Mouse (Mus musculus) neural tube, embryonic 11.5 days (tissue): ENCODE measurements around the gene Tm7sf2. TPM values are rescaled to one million over a fixed set of nuclear protein-coding genes. Genes with fewer than 3 reads are reported as not detected.

Source experiments
- ATAC-seq: fragments of 200-750 bp; cut with Nextera tagmentation; 2 replicates; pipeline ENCODE4 v1.8.0; 2017; ENCODE audit warnings: moderate number of reproducible peaks, mild to moderate bottlenecking, moderate TSS enrichment, moderate library complexity; ENCODE audit not compliant: insufficient read depth, low FRiP score, low TSS enrichment
- DNase-seq: peaks from one replicate; pipeline ENCODE4 v3.0.0-alpha.2; 2015; ENCODE audit warnings: low spot score
- H3K27ac ChIP-seq: fragments of 300-500 bp; sonication (generic); 2 replicates; pipeline ENCODE4 v1.5.1; 2014; ENCODE audit warnings: low read depth, mild to moderate bottlenecking, low read length
- H3K27me3 ChIP-seq: fragments of 300-500 bp; sonication (generic); 2 replicates; pipeline ENCODE4 v1.6.1; 2014; ENCODE audit warnings: mild to moderate bottlenecking, low read length, mixed read lengths; ENCODE audit not compliant: control insufficient read depth, insufficient read depth
- H3K36me3 ChIP-seq: fragments of 300-500 bp; sonication (generic); 2 replicates; pipeline ENCODE4 v1.6.1; 2014; ENCODE audit warnings: mild to moderate bottlenecking, low read length, moderate library complexity, mixed read lengths; ENCODE audit not compliant: control insufficient read depth, insufficient read depth
- H3K4me1 ChIP-seq: fragments of 300-500 bp; sonication (generic); 2 replicates; pipeline ENCODE4 v1.6.1; 2014; ENCODE audit warnings: low read length, mixed read lengths; ENCODE audit not compliant: control insufficient read depth, insufficient read depth
- H3K4me2 ChIP-seq: fragments of 300-500 bp; sonication (generic); 2 replicates; pipeline ENCODE4 v1.6.1; 2014; ENCODE audit warnings: low read depth, mild to moderate bottlenecking, moderate library complexity
- H3K4me3 ChIP-seq: fragments of 300-500 bp; sonication (generic); 2 replicates; pipeline ENCODE4 v1.5.1; 2014; ENCODE audit warnings: low read depth, low read length
- H3K9ac ChIP-seq: fragments of 300-500 bp; sonication (generic); 2 replicates; pipeline ENCODE4 v1.6.1; 2014; ENCODE audit warnings: mild to moderate bottlenecking, low read length
- H3K9me3 ChIP-seq: fragments of 300-500 bp; sonication (generic); 2 replicates; pipeline ENCODE4 v1.6.1; 2016; ENCODE audit warnings: low read length; ENCODE audit not compliant: control insufficient read depth
- WGBS: fragments of 180-500 bp; shearing (Covaris S2); extraction: QIAGEN DNeasy Blood & Tissue Kit; methylation state at CpG from one replicate; pipeline ENCODE4 v1.1.7; 2014; 5-methylcytosine and 5-hydroxymethylcytosine counted together
- polyA plus RNA-seq: library from polyadenylated mRNA; unstranded; fragments of >200 nt; fragmentation: Nextera tagmentation; extraction: Ambion mirVana; gene quantifications from 2 replicates; pipeline ENCODE4 v1.2.1, GENCODE M21; 2014

Gene Tm7sf2
- polyA plus RNA-seq: 39.6 and 42.9 TPM in 2 replicates

- Histone ChIP-seq H3K4me2 (peak within 1 kb of the TSS; percentile 70), H3K27me3 (no peaks in the 10 kb centered on the region), H3K36me3 (peaks cover 2% of the 10 kb centered on the region; the same call in 1 of the 2 replicates), H3K9me3 (no peaks in the 10 kb centered on the region), H3K9ac (peak within 1 kb of the TSS; percentile 49), H3K4me1 (peaks cover 14% of the 10 kb centered on the region), H3K4me3 (peak within 1 kb of the TSS; percentile 52), H3K27ac (peak within 1 kb of the TSS; percentile 83)
- DNase-seq (peak; percentile 93), ATAC-seq (peak; percentile 89)
- WGBS: 8% methylated on average over 33 of the region's 33 CpGs
Measured at GRCm38 (mm10) chr19:6067724-6068415, at the start of gene Tm7sf2. Gene Tm7sf2 (minus strand): TSS chr19:6068373.

- Histone ChIP-seq H3K36me3 (peaks cover 11% of the 10 kb centered on the region), H3K27ac (peak overlapping the region; percentile 94), H3K4me1 (peaks cover 7% of the 10 kb centered on the region; the same call in 1 of the 2 replicates), H3K4me2 (peak overlapping the region; percentile 92), H3K27me3 (no peaks in the 10 kb centered on the region), H3K9ac (peak overlapping the region; percentile 87), H3K4me3 (peak overlapping the region; percentile 81), H3K9me3 (no peaks in the 10 kb centered on the region)
- WGBS: 6% methylated on average over 32 of the region's 32 CpGs
- no peak; the same call in 1 of the 2 replicates for ATAC-seq
- DNase-seq: no peak
Measured at GRCm38 (mm10) chr19:6117346-6117985, 49.3 kb upstream of the Tm7sf2 start.

- H3K4me1 ChIP-seq: peaks cover 7% of the 10 kb centered on the region; the same call in 1 of the 2 replicates
- no peaks in the 10 kb centered on the region for H3K9me3 ChIP-seq
- no peak overlapping the region for H3K4me3 ChIP-seq
- no peak overlapping the region for H3K27ac ChIP-seq
- no peaks in the 10 kb centered on the region for H3K27me3 ChIP-seq
- DNase-seq: no peak
- no peak for ATAC-seq
- WGBS: 93% methylated on average over 15 of the region's 15 CpGs
- peak overlapping the region; percentile 6; the same call in 1 of the 2 replicates for H3K9ac ChIP-seq
- 0 out of 2 replicates have a peak overlapping the region, but pooled peaks have one; percentile 0 for H3K4me2 ChIP-seq
- peaks cover 11% of the 10 kb centered on the region for H3K36me3 ChIP-seq
Measured at GRCm38 (mm10) chr19:6116113-6116850, 48.1 kb upstream of the Tm7sf2 start.

GRCm38 (mm10) chr19:6113116-6113515, 44.9 kb upstream of the Tm7sf2 start:
- Histone ChIP-seq H3K4me3 (no peak overlapping the region), H3K36me3 (peaks cover 11% of the 10 kb centered on the region), H3K9ac (no peak overlapping the region), H3K4me2 (no peak overlapping the region), H3K9me3 (no peaks in the 10 kb centered on the region), H3K27me3 (no peaks in the 10 kb centered on the region), H3K4me1 (peaks cover 7% of the 10 kb centered on the region; the same call in 1 of the 2 replicates), H3K27ac (no peak overlapping the region)
- no peak for DNase-seq
- 68% methylated on average over 6 of the region's 6 CpGs for WGBS
- no peak for ATAC-seq

GRCm38 (mm10) chr19:6105586-6105985, 37.4 kb upstream of the Tm7sf2 start, which contains the start of gene Naaladl1:
Gene Naaladl1 (plus strand): TSS chr19:6105782.
- no peaks in the 10 kb centered on the region for H3K27me3 ChIP-seq
- no peak within 1 kb of the TSS for H3K27ac ChIP-seq
- H3K9ac ChIP-seq: peak within 1 kb of the TSS; percentile 22; the same call in 1 of the 2 replicates
- H3K36me3 ChIP-seq: no peaks in the 10 kb centered on the region
- DNase-seq (no peak), ATAC-seq (no peak)
- no peaks in the 10 kb centered on the region for H3K9me3 ChIP-seq
- WGBS: 85% methylated on average over 7 of the region's 7 CpGs
- H3K4me2 ChIP-seq: no peak within 1 kb of the TSS
- H3K4me3 ChIP-seq: no peak within 1 kb of the TSS
- H3K4me1 ChIP-seq: no peaks in the 10 kb centered on the region

GRCm38 (mm10) chr19:6104476-6104875, 36.3 kb upstream of the Tm7sf2 start:
- H3K4me1 ChIP-seq: no peaks in the 10 kb centered on the region
- no peak overlapping the region for H3K27ac ChIP-seq
- no peak overlapping the region for H3K4me2 ChIP-seq
- no peak overlapping the region for H3K4me3 ChIP-seq
- no peak overlapping the region for H3K9ac ChIP-seq
- WGBS: 96% methylated on average over 4 of the region's 4 CpGs
- H3K9me3 ChIP-seq: no peaks in the 10 kb centered on the region
- DNase-seq (no peak), ATAC-seq (no peak)
- no peaks in the 10 kb centered on the region for H3K27me3 ChIP-seq
- no peaks in the 10 kb centered on the region for H3K36me3 ChIP-seq

- H3K27me3 ChIP-seq: no peaks in the 10 kb centered on the region
- H3K36me3 ChIP-seq: no peaks in the 10 kb centered on the region
- H3K4me3 ChIP-seq: no peak overlapping the region
- H3K4me1 ChIP-seq: no peaks in the 10 kb centered on the region
- H3K27ac ChIP-seq: no peak overlapping the region
- 76% methylated on average over 6 of the region's 6 CpGs for WGBS
- H3K9ac ChIP-seq: no peak overlapping the region
- ATAC-seq (no peak), DNase-seq (no peak)
- no peak overlapping the region for H3K4me2 ChIP-seq
- no peaks in the 10 kb centered on the region for H3K9me3 ChIP-seq
Measured at GRCm38 (mm10) chr19:6102169-6102853, 34.1 kb upstream of the Tm7sf2 start.

GRCm38 (mm10) chr19:6101186-6101585, 33.0 kb upstream of the Tm7sf2 start:
- Histone ChIP-seq H3K27me3 (no peaks in the 10 kb centered on the region), H3K4me1 (no peaks in the 10 kb centered on the region), H3K36me3 (no peaks in the 10 kb centered on the region), H3K4me2 (no peak overlapping the region), H3K9me3 (no peaks in the 10 kb centered on the region), H3K4me3 (no peak overlapping the region), H3K9ac (no peak overlapping the region), H3K27ac (no peak overlapping the region)
- ATAC-seq (no peak), DNase-seq (no peak)
- 62% methylated on average over 6 of the region's 6 CpGs for WGBS
